Mouse (Mus musculus) cerebellum, adult 2 months (tissue): Measurements from ENCODE around the gene Usp47.

Source experiments
- CTCF ChIP-seq: fragments of 200-500 bp; IDR thresholded peaks from 2 replicates; pipeline ENCODE4 v1.5.1; 2011; ENCODE audit warnings: low read depth, mild to moderate bottlenecking, control low read depth, low read length, moderate library complexity, borderline replicate concordance; ENCODE audit not compliant: insufficient read depth
- POLR2A ChIP-seq: fragments of 200-500 bp; IDR thresholded peaks from 2 replicates; pipeline ENCODE4 v1.6.1; 2011; ENCODE audit warnings: low read length, control low read depth, borderline replicate concordance; ENCODE audit not compliant: insufficient read depth

DNA sequence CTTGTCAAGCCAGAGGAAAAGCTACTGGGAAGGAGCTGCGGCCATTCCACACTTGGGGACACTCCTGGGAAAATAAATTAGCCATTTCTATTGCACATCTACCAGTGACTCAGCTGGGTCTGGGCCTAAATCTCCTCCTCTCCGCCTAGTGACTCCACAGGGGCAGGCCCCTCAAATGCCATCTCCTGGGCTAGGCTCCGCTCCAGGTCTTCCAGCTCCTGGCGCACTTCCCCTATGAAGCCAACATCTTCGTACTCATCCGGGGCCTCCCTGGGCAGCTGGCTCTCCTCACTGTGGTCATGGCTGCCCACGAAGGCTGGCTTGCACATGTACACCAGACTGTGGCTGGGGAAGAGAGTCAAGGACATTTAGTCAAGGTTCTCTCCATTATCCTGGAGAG lies 94.8 kb downstream of the Usp47 start:
- no peak for TF ChIP-seq POLR2A
- TF ChIP-seq CTCF = no peak
